Mouse (Mus musculus): ENCODE results near the gene Plpp7. TPM values are rescaled to one million over a fixed set of nuclear protein-coding genes. Genes with fewer than 3 reads are reported as not detected.
A peak's percentile ranks its signal among the peaks of the same experiment; 100 is the strongest.

Plpp7 gene
- polyA plus RNA-seq, 1 experiment, result 2.2 TPM

DNA sequence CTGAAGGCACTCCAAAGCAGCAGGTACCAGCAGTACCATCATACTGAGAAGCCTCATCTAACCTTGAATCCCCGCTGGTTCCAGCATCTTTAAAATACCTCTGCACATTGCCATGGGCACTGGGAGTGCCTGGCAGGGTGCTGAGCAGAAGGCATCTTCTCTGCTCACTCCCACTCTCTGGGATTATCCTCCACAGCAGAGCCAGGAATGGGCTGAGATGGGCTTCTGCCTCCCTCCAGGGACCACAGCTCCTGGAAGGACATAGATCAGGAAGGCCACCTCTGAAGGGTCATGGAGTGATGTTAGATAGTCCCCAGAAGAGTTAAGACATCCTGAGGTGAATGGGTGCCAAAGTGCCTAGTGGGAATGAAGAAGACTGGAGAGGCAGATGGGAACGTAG lies 17.2 kb downstream of the Plpp7 start:
- Histone ChIP-seq H3K4me3 (ENCODE audit: low read depth, low read length) (no peak overlapping the region), H3K27me3 (ENCODE audit: control insufficient read depth, insufficient read depth, low read length) (no peaks in the 10 kb centered on the region), H3K4me1 (ENCODE audit: control insufficient read depth, insufficient read depth, insufficient read length, low read length) (no peaks in the 10 kb centered on the region), H3K27ac (ENCODE audit: insufficient read depth, low read depth, low read length) (no peak overlapping the region), H3K36me3 (ENCODE audit: control insufficient read depth, insufficient read depth, low read length) (no peaks in the 10 kb centered on the region)
- no peak for TF ChIP-seq POLR2A (IDR thresholded peaks at IDR 0.05; ENCODE audit: low read depth, low read length)
- TF ChIP-seq CTCF (IDR thresholded peaks at IDR 0.05; ENCODE audit: extremely low read depth, insufficient read length, insufficient replicate concordance, low read depth, low read length), result no peak
- WGBS, result 69% methylated on average over 2 of the region's 2 CpGs

DNA sequence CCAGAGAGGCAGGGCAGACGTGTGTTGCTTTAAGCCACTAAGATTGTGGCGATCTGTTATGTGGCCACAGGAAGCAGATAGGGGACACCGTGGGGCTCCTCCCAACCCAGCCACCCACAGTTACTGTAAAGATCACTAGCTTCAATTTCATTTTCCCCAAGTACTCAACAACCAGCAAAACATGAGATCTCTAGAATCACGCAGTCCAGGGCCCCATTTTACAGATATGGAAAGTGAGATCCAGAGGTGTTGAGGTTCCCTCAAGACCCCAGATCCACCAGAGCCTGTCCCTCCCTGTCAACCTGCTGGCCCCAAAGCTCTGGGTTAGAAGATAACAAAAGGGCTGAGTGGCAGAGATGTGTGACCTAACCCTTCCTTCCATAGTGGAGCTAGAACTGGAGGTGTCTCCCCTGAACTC lies 20.5 kb downstream of the Plpp7 start:
- Histone ChIP-seq H3K27me3 (ENCODE audit: control insufficient read depth, insufficient read depth, low read length) (no peaks in the 10 kb centered on the region), H3K36me3 (ENCODE audit: control insufficient read depth, insufficient read depth, low read length) (no peaks in the 10 kb centered on the region), H3K4me1 (ENCODE audit: control insufficient read depth, insufficient read depth, insufficient read length, low read length) (no peaks in the 10 kb centered on the region), H3K4me3 (ENCODE audit: low read depth, low read length) (no peak overlapping the region), H3K27ac (ENCODE audit: insufficient read depth, low read depth, low read length) (no peak overlapping the region)
- TF ChIP-seq POLR2A (IDR thresholded peaks at IDR 0.05; ENCODE audit: low read depth, low read length) (no peak), CTCF (IDR thresholded peaks at IDR 0.05; ENCODE audit: extremely low read depth, insufficient read length, insufficient replicate concordance, low read depth, low read length) (no peak)
- WGBS, result 70% methylated on average over 4 of the region's 4 CpGs

DNA sequence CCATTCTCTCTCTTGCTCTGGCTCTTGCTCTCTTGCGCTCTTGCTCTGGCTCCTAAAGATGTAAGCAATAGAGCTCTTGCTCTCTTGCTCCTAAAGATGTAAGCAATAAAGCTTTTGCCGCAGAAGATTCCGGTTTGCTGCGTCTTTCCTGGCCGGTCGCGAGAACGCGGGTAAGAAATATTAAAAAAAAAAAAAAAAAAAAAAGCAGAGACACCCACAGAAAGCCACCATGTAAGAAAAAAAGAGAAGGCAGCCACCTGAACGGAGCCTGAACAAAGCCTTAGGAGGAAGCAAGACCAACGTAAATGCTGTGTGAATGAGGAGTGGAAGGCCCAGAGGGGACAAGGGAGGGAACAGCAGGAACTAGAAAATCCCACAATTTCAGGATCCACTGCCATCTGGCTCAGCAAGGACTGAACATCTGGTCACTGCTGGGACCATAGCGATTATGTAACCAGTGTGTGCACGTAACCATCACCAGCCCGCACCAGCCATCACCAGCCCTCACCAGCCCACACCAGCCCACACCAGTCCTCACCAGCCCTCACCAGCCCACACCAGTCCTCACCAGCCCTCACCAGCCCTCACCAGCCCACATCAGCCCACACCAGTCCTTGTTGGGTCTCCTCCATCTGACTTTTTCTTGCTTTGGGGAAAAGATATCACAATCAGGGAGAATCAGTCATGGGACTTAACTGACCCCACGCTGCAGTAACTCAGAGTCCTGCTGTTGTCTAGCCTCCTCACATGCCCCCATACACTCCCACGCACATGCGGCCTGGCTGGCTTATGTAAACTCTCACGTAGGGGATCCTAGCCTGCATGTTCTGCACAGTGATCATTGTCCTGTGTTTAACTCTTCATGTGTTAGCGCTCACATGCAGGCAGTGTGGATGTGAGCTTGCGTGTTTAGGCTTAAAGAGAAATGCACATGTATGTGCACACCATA lies 24.7 kb downstream of the Plpp7 start:
- no peak overlapping the region for H3K4me3 ChIP-seq (ENCODE audit: low read depth, low read length)
- H3K27ac ChIP-seq (ENCODE audit: insufficient read depth, low read depth, low read length), result peak overlapping the region; percentile 26; the same call in 1 of the 2 replicates
- H3K27me3 ChIP-seq (ENCODE audit: control insufficient read depth, insufficient read depth, low read length), result no peaks in the 10 kb centered on the region
- no peaks in the 10 kb centered on the region for H3K36me3 ChIP-seq (ENCODE audit: control insufficient read depth, insufficient read depth, low read length)
- 85% methylated on average over 20 of the region's 20 CpGs for WGBS
- no peaks in the 10 kb centered on the region for H3K4me1 ChIP-seq (ENCODE audit: control insufficient read depth, insufficient read depth, insufficient read length, low read length)
- TF ChIP-seq CTCF (IDR thresholded peaks at IDR 0.05; ENCODE audit: extremely low read depth, insufficient read length, insufficient replicate concordance, low read depth, low read length) (no peak), POLR2A (IDR thresholded peaks at IDR 0.05; ENCODE audit: low read depth, low read length) (no peak)

DNA sequence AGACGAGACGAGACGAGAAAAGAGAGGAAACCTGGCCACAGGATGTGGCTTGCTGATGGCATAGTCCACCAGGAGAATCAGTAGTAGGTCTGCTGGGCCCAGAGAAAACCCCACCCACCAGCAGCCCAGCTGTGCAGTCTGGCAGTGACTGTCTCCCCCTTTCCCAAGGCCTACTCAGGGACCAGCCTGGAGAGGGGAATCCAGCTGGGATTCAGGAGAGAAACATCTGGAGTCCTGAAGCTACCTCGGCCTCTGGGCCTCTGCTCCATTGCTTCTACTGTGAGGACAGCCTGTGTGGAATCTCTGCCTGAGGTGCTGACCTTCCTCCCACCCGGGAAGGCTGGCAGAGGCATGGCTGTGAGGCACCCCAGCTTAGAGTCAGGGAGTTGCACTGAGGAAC lies 25.8 kb downstream of the Plpp7 start:
- TF ChIP-seq CTCF (IDR thresholded peaks at IDR 0.05; ENCODE audit: extremely low read depth, insufficient read length, insufficient replicate concordance, low read depth, low read length) (no peak), POLR2A (IDR thresholded peaks at IDR 0.05; ENCODE audit: low read depth, low read length) (no peak)
- no peak overlapping the region for H3K4me3 ChIP-seq (ENCODE audit: low read depth, low read length)
- no peaks in the 10 kb centered on the region for H3K27me3 ChIP-seq (ENCODE audit: control insufficient read depth, insufficient read depth, low read length)
- H3K4me1 ChIP-seq (ENCODE audit: control insufficient read depth, insufficient read depth, insufficient read length, low read length), result no peaks in the 10 kb centered on the region
- H3K27ac ChIP-seq (ENCODE audit: insufficient read depth, low read depth, low read length), result no peak overlapping the region
- no peaks in the 10 kb centered on the region for H3K36me3 ChIP-seq (ENCODE audit: control insufficient read depth, insufficient read depth, low read length)
- WGBS, result 70% methylated on average over 5 of the region's 5 CpGs

DNA sequence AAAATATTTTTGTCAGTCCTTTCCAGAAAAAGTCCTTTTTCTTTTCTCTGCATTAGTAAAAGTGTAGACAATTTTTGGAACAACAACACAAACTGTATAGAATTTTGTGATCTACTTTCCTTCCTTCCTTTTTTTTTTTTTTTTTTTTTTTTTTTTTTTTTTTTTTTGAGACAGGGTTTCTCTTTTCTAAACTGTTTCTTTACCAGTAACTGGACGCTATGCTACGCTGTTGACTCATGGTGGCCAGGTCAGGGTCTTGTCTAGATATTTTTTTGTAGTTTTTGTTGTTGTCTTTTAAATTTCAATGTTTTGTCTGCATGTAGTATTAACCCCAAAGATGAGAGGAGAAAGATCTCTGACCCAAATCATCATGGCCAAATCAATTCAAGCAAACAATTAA lies 26.5 kb downstream of the Plpp7 start:
- TF ChIP-seq CTCF (IDR thresholded peaks at IDR 0.05; ENCODE audit: extremely low read depth, insufficient read length, insufficient replicate concordance, low read depth, low read length), result no peak
- TF ChIP-seq POLR2A (IDR thresholded peaks at IDR 0.05; ENCODE audit: low read depth, low read length), result no peak
- Histone ChIP-seq H3K27me3 (ENCODE audit: control insufficient read depth, insufficient read depth, low read length) (no peaks in the 10 kb centered on the region), H3K4me3 (ENCODE audit: low read depth, low read length) (no peak overlapping the region), H3K27ac (ENCODE audit: insufficient read depth, low read depth, low read length) (no peak overlapping the region), H3K36me3 (ENCODE audit: control insufficient read depth, insufficient read depth, low read length) (no peaks in the 10 kb centered on the region), H3K4me1 (ENCODE audit: control insufficient read depth, insufficient read depth, insufficient read length, low read length) (no peaks in the 10 kb centered on the region)
- 81% methylated on average over 2 of the region's 2 CpGs for WGBS

DNA sequence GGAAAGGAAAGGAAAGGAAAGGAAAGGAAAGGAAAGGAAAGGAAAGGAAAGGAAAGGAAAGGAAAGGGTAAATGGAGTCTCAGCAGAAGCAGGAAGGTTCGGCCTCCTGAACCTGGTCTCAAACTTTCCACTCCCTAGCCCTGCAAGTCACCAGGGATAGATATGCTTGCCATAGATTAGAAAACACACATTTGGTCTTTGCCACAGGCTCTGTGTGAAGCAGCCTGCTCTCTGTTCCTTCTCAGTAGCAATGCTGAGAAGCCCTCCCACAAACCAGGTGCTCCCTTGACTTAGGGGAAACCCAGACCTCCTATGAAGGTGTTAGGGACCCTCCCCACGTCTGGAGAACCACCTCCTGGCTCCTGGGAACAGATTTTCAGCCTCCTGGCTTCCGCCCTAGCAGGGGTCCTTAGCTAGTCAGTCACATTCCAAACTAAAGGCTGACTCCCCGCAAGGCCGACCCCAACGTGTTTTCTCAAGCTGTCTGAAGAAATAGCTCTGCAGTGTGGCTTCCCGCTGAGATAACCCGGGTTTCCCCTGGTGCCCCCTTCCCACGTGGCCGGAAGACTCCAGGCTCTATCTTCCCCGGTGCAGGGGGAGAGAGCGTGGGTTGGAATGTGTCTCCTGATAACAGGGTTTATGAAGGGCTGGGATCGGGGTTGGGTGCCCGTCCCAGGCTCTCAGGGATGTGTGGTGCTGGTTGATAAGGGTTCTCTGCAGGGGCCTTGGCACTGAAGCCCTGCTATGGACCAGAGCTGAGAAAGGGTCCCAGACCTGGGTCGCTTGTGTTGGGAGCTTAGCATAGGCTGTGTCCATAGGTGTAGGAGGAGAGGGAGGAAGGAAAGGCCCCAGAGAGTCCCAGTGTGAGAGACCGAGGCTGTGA lies 32.6 kb downstream of the Plpp7 start:
- Histone ChIP-seq H3K27ac (ENCODE audit: insufficient read depth, low read depth, low read length) (no peak overlapping the region), H3K4me1 (ENCODE audit: control insufficient read depth, insufficient read depth, insufficient read length, low read length) (peaks cover 3% of the 10 kb centered on the region), H3K36me3 (ENCODE audit: control insufficient read depth, insufficient read depth, low read length) (no peaks in the 10 kb centered on the region), H3K27me3 (ENCODE audit: control insufficient read depth, insufficient read depth, low read length) (no peaks in the 10 kb centered on the region), H3K4me3 (ENCODE audit: low read depth, low read length) (no peak overlapping the region)
- WGBS, result 21% methylated on average over 16 of the region's 16 CpGs
- no peak for TF ChIP-seq CTCF (IDR thresholded peaks at IDR 0.05; ENCODE audit: extremely low read depth, insufficient read length, insufficient replicate concordance, low read depth, low read length)
- no peak for TF ChIP-seq POLR2A (IDR thresholded peaks at IDR 0.05; ENCODE audit: low read depth, low read length)

DNA sequence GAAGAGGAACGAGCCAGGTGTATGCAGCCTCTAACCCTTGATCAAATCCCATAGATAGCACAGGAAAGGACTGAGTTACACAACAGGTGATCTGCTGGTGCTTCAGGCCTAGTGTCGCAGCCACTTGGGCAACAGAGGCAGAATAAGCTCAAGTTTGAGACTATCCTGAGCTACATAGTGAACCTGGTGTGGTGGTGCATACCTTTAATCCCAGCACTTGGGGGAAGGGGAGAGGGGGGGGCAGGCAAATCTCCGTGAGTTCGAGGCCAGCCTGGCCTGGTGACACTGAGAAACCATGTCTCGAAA lies 33.2 kb downstream of the Plpp7 start:
- TF ChIP-seq POLR2A (IDR thresholded peaks at IDR 0.05; ENCODE audit: low read depth, low read length), result no peak
- no peak for TF ChIP-seq CTCF (IDR thresholded peaks at IDR 0.05; ENCODE audit: extremely low read depth, insufficient read length, insufficient replicate concordance, low read depth, low read length)
- no peak overlapping the region for H3K4me3 ChIP-seq (ENCODE audit: low read depth, low read length)
- H3K4me1 ChIP-seq (ENCODE audit: control insufficient read depth, insufficient read depth, insufficient read length, low read length), result peaks cover 3% of the 10 kb centered on the region
- WGBS, result 80% methylated on average over 5 of the region's 5 CpGs
- no peak overlapping the region for H3K27ac ChIP-seq (ENCODE audit: insufficient read depth, low read depth, low read length)
- H3K36me3 ChIP-seq (ENCODE audit: control insufficient read depth, insufficient read depth, low read length), result no peaks in the 10 kb centered on the region
- H3K27me3 ChIP-seq (ENCODE audit: control insufficient read depth, insufficient read depth, low read length), result no peaks in the 10 kb centered on the region
